Mouse (Mus musculus) mammary gland, adult 2 months (tissue): Measurements from ENCODE around the gene Nemf. TPM values are rescaled to one million over a fixed set of nuclear protein-coding genes. Genes with fewer than 3 reads are reported as not detected.

Source experiments
- polyA plus RNA-seq: library from polyadenylated mRNA; depleted of rRNA; stranded (reverse); fragments of >200 nt; gene quantifications from 2 replicates; pipeline ENCODE4 v1.2.3, GENCODE M21; 2012; ENCODE audit warnings: low replicate concordance; rRNA removed

Gene Nemf
- 2.2 and 6.0 TPM in 2 replicates for polyA plus RNA-seq

GRCm38 (mm10) chr12:69356546-69357299 lies at the start of gene Nemf:
Gene Nemf, minus strand, starts transcription at chr12:69357165.

DNA sequence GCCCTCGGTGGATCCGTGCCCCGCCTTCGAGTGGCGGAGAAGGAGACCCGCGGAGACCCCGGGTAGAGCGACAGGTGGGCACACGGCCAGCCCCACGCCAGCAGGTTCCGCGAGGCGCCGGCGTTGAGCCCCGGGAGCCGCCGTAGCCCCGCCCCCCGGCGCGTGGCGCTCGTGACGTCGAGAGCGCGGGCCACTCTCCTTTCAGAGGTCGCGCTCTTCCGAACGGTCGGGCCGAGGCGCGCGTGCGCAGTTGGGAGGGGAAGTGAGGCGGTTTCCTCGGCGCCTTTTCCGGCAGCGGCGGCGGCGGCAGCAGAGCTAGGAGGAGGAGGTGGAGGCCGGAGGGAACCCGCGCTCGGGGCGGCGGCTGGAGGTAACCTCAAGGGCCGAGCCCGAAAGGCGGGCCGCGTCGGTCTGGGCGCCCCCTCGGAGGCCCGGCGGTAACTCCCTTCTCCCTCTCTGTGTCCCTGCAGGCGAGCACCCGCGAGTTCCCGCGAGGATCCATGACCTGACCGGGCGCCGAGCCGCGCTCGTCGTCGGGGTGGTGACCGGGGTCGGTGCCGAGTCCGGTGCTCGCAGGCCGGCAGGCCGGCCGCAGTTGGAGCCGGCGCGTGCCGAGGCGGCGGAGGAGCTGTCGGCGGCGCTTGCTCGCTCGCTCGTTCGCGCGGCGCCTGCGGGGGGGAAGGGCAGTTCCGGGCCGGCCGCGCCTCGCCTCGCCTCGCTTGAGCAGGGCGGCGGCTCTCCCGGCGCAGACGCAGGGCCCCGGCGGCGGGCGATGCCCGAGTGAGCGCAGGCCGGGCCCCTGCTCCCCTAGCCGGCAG lies 15.1 kb upstream of the Nemf start, which contains the start of the genes Arf6 and Gm9887:
Gene Arf6, plus strand, starts transcription at position 297 of the 818 bp plus-strand sequence.
Gene Gm9887, minus strand, starts transcription at position 605 of the 818 bp plus-strand sequence.

GRCm38 (mm10) chr12:69296511-69297410 lies 60.2 kb downstream of the Nemf start, which contains the start of gene Klhdc2:
Gene Klhdc2, plus strand, starts transcription at chr12:69296681.

Other genes with a start within 250 kb of the Nemf start
- gene Rps29, start 198.0 kb downstream of the Nemf start, polyA plus RNA-seq: 1,350 and 1,796 TPM in 2 replicates
- gene Lrr1, start 188.4 kb downstream of the Nemf start, polyA plus RNA-seq: 0.11 and 1.0 TPM in 2 replicates
- gene Rpl36al, start 173.1 kb downstream of the Nemf start, polyA plus RNA-seq: 59.4 and 77.1 TPM in 2 replicates
- gene Mgat2, start 173.0 kb downstream of the Nemf start, polyA plus RNA-seq: 14.8 and 22.5 TPM in 2 replicates
- gene Gm49383, start 160.1 kb downstream of the Nemf start, polyA plus RNA-seq: 2.9 and 3.3 TPM in 2 replicates
- gene Dnaaf2, start 158.7 kb downstream of the Nemf start, polyA plus RNA-seq: 0.93 and 0.97 TPM in 2 replicates
- 0.16 TPM in 1 of 2 replicates, not detected in the other for gene Gm49384, start 152.9 kb downstream of the Nemf start, polyA plus RNA-seq
- 2.3 and 5.6 TPM in 2 replicates for gene Pole2, start 129.0 kb downstream of the Nemf start, polyA plus RNA-seq
- gene Klhdc1, start 116.0 kb downstream of the Nemf start, polyA plus RNA-seq: 1.5 and 4.8 TPM in 2 replicates
- gene Klhdc2, start 60.5 kb downstream of the Nemf start, polyA plus RNA-seq: 35.6 and 52.1 TPM in 2 replicates
- 69.2 and 273 TPM in 2 replicates for gene Arf6, start 15.0 kb upstream of the Nemf start, polyA plus RNA-seq
- gene Gm9887, start 15.3 kb upstream of the Nemf start, polyA plus RNA-seq: 1.3 and 6.8 TPM in 2 replicates
- gene Vcpkmt, start 225.9 kb upstream of the Nemf start, polyA plus RNA-seq: 5.0 and 5.3 TPM in 2 replicates